Mouse (Mus musculus): Measurements from ENCODE around the gene Cd300c. TPM values are rescaled to one million over a fixed set of nuclear protein-coding genes. Genes with fewer than 3 reads are reported as not detected.
"Not testable (repeated sequence)": the region's sequence is repeated elsewhere in the genome, so short reads cannot be mapped to it uniquely, and the experiment has no call there.

The Cd300c gene
- polyA plus RNA-seq (2012; rRNA removed): not detected in 2 replicates

GRCm38 (mm10) chr11:114968752-114969207, at the start of gene Cd300c:
Cd300c (minus strand) TSS chr11:114969157.
- no peak within 1 kb of the TSS for H3K27ac ChIP-seq (ENCODE audit: insufficient read depth, low read length)
- no peak within 1 kb of the TSS for H3K4me3 ChIP-seq (ENCODE audit: insufficient read depth, low read length)
- TF ChIP-seq CTCF (IDR thresholded peaks at IDR 0.05; ENCODE audit: extremely low read depth, insufficient read depth, low read length): no peak

GRCm38 (mm10) chr11:115016093-115016492, 47.1 kb upstream of the Cd300c start, which contains the start of gene Cd300ld2:
Cd300ld2 (minus strand) TSS chr11:115016193.
- H3K27ac ChIP-seq (ENCODE audit: insufficient read depth, low read length); H3K4me3 ChIP-seq (ENCODE audit: insufficient read depth, low read length); H3K4me1 ChIP-seq (ENCODE audit: control insufficient read depth, insufficient read depth, low read length): not testable (repeated sequence)

More at GRCm38 (mm10) chr11:114968752-114969207, at the start of gene Cd300c:
- no peaks in the 10 kb centered on the region for H3K4me1 ChIP-seq (ENCODE audit: control insufficient read depth, insufficient read depth, low read length)

GRCm38 (mm10) chr11:115004070-115004469, 35.1 kb upstream of the Cd300c start:
- H3K4me3 ChIP-seq (ENCODE audit: insufficient read depth, low read length): no peak overlapping the region
- TF ChIP-seq POLR2A (IDR thresholded peaks at IDR 0.05; ENCODE audit: extremely low read depth, insufficient read depth, low read length) (no peak), CTCF (IDR thresholded peaks at IDR 0.05; ENCODE audit: extremely low read depth, insufficient read depth, low read length) (no peak)
- H3K27ac ChIP-seq (ENCODE audit: insufficient read depth, low read length): 0 out of 2 replicates have a peak overlapping the region, but pooled peaks have one; percentile 20
- no peaks in the 10 kb centered on the region for H3K4me1 ChIP-seq (ENCODE audit: control insufficient read depth, insufficient read depth, low read length)

GRCm38 (mm10) chr11:115001474-115002040, 32.6 kb upstream of the Cd300c start, which contains the start of gene Cd300c2:
Cd300c2 (minus strand) TSS chr11:115001880.
- Histone ChIP-seq H3K4me3 (ENCODE audit: insufficient read depth, low read length) (no peak within 1 kb of the TSS), H3K4me1 (ENCODE audit: control insufficient read depth, insufficient read depth, low read length) (no peaks in the 10 kb centered on the region), H3K27ac (ENCODE audit: insufficient read depth, low read length) (peak within 1 kb of the TSS; percentile 12; the same call in 1 of the 2 replicates)
- TF ChIP-seq CTCF (IDR thresholded peaks at IDR 0.05; ENCODE audit: extremely low read depth, insufficient read depth, low read length): no peak
- no peak for TF ChIP-seq POLR2A (IDR thresholded peaks at IDR 0.05; ENCODE audit: extremely low read depth, insufficient read depth, low read length)

GRCm38 (mm10) chr11:114989793-114990192, 20.8 kb upstream of the Cd300c start, which contains the start of gene Cd300ld:
Cd300ld (minus strand) TSS chr11:114989922.
- Histone ChIP-seq H3K27ac (ENCODE audit: insufficient read depth, low read length) (no peak within 1 kb of the TSS), H3K4me3 (ENCODE audit: insufficient read depth, low read length) (no peak within 1 kb of the TSS), H3K4me1 (ENCODE audit: control insufficient read depth, insufficient read depth, low read length) (no peaks in the 10 kb centered on the region)
- TF ChIP-seq POLR2A (IDR thresholded peaks at IDR 0.05; ENCODE audit: extremely low read depth, insufficient read depth, low read length): no peak
- no peak for TF ChIP-seq CTCF (IDR thresholded peaks at IDR 0.05; ENCODE audit: extremely low read depth, insufficient read depth, low read length)

GRCm38 (mm10) chr11:114981866-114982265, 12.9 kb upstream of the Cd300c start:
- TF ChIP-seq CTCF (IDR thresholded peaks at IDR 0.05; ENCODE audit: extremely low read depth, insufficient read depth, low read length) (no peak), POLR2A (IDR thresholded peaks at IDR 0.05; ENCODE audit: extremely low read depth, insufficient read depth, low read length) (no peak)
- H3K4me1 ChIP-seq (ENCODE audit: control insufficient read depth, insufficient read depth, low read length): no peaks in the 10 kb centered on the region
- no peak overlapping the region for H3K27ac ChIP-seq (ENCODE audit: insufficient read depth, low read length)
- no peak overlapping the region for H3K4me3 ChIP-seq (ENCODE audit: insufficient read depth, low read length)

- Histone ChIP-seq H3K4me3 (ENCODE audit: insufficient read depth, low read length) (no peak overlapping the region), H3K27ac (ENCODE audit: insufficient read depth, low read length) (no peak overlapping the region), H3K4me1 (ENCODE audit: control insufficient read depth, insufficient read depth, low read length) (no peaks in the 10 kb centered on the region)
- TF ChIP-seq POLR2A (IDR thresholded peaks at IDR 0.05; ENCODE audit: extremely low read depth, insufficient read depth, low read length) (no peak), CTCF (IDR thresholded peaks at IDR 0.05; ENCODE audit: extremely low read depth, insufficient read depth, low read length) (no peak)
These were observed 3.8 kb upstream of the Cd300c start for GRCm38 (mm10) chr11:114972726-114973125.

- H3K4me3 ChIP-seq (ENCODE audit: insufficient read depth, low read length): no peak overlapping the region
- H3K27ac ChIP-seq (ENCODE audit: insufficient read depth, low read length): no peak overlapping the region
- no peak for TF ChIP-seq POLR2A (IDR thresholded peaks at IDR 0.05; ENCODE audit: extremely low read depth, insufficient read depth, low read length)
- no peak for TF ChIP-seq CTCF (IDR thresholded peaks at IDR 0.05; ENCODE audit: extremely low read depth, insufficient read depth, low read length)
- no peaks in the 10 kb centered on the region for H3K4me1 ChIP-seq (ENCODE audit: control insufficient read depth, insufficient read depth, low read length)
These were observed 3.7 kb downstream of the Cd300c start for GRCm38 (mm10) chr11:114965182-114965828.

GRCm38 (mm10) chr11:114960369-114960768, 8.6 kb downstream of the Cd300c start:
- Histone ChIP-seq H3K27ac (ENCODE audit: insufficient read depth, low read length) (no peak overlapping the region), H3K4me3 (ENCODE audit: insufficient read depth, low read length) (no peak overlapping the region), H3K4me1 (ENCODE audit: control insufficient read depth, insufficient read depth, low read length) (no peaks in the 10 kb centered on the region)
- TF ChIP-seq POLR2A (IDR thresholded peaks at IDR 0.05; ENCODE audit: extremely low read depth, insufficient read depth, low read length) (no peak), CTCF (IDR thresholded peaks at IDR 0.05; ENCODE audit: extremely low read depth, insufficient read depth, low read length) (no peak)

- TF ChIP-seq CTCF (IDR thresholded peaks at IDR 0.05; ENCODE audit: extremely low read depth, insufficient read depth, low read length) (no peak), POLR2A (IDR thresholded peaks at IDR 0.05; ENCODE audit: extremely low read depth, insufficient read depth, low read length) (no peak)
- Histone ChIP-seq H3K27ac (ENCODE audit: insufficient read depth, low read length) (no peak within 1 kb of the TSS), H3K4me1 (ENCODE audit: control insufficient read depth, insufficient read depth, low read length) (0 out of 2 replicates have a peak, but pooled peaks cover 1% of the 10 kb centered on the region), H3K4me3 (ENCODE audit: insufficient read depth, low read length) (no peak within 1 kb of the TSS)
These were observed 34.8 kb downstream of the Cd300c start, which contains the start of gene Cd300lb for GRCm38 (mm10) chr11:114934144-114934543. Cd300lb (minus strand) TSS chr11:114934386.

All from cortical plate, adult 2 months (tissue).